Mouse (Mus musculus): ENCODE measurements at regions not wholly inside any gene's neighbourhood (a gene's known extent, or its start where the extent isn't known, plus 50 kb on each side); places are given as distances from the start of the nearest gene placed in this dataset.

DNA sequence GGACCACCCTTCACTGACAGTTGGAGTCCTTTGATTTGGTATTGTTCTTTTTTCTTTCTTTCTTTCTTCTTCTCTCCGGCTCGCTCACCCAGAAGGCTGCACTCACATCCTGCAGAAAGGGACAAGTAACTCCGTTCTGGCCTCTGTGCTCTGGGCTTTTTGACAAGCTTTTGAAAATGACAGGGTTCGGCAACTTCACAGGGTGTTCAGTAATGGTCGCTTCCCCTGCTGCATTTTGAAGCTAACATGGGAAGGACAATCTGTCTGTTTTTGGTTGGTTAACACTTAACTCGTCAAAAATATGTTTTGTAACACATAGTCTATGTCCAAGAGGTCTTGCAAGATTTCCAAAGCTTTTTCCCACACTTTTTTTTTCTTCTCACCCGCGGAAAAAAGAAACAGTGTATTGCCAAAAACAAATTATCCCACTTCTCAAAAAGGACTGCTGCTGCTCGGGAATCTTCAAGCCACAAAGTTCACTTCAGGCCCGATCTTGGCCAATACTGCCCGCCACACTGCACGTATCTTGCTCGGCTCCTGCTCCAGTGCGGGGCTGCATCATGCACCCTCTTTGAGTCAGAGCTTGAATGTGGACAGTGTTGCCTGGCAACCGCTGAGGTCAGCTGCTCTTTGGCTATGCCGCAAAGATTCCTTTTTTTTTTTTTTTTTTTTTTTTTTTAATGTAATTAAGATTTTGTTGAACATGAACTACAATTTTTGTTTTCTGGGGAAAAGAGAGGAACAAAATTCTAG is 209.4 kb upstream of the Inhba start:
- Histone ChIP-seq H3K9me3 (ENCODE audit: control insufficient read depth, low read length) (no peaks in the 10 kb centered on the region), H3K27me3 (ENCODE audit: control insufficient read depth, insufficient read depth, low read length) (no peaks in the 10 kb centered on the region), H3K4me3 (replicated peaks; ENCODE audit: low read depth, low read length) (no peak overlapping the region), H3K4me2 (ENCODE audit: low read length) (peak overlapping the region; percentile 1; the same call in 1 of the 2 replicates), H3K36me3 (ENCODE audit: control insufficient read depth, insufficient read depth, low read length) (no peaks in the 10 kb centered on the region), H3K9ac (replicated peaks; ENCODE audit: low read length) (no peak overlapping the region), H3K4me1 (ENCODE audit: control insufficient read depth, insufficient read depth, low read length) (0 out of 2 replicates have a peak, but pooled peaks cover 2% of the 10 kb centered on the region), H3K27ac (replicated peaks; ENCODE audit: low read depth, low read length) (no peak overlapping the region)
- WGBS: 33% methylated on average over 16 of the region's 16 CpGs
- ATAC-seq (ENCODE audit: low FRiP score, low TSS enrichment): peak; percentile 64; the same call in 1 of the 2 replicates
- peak; percentile 54 for DNase-seq

DNA sequence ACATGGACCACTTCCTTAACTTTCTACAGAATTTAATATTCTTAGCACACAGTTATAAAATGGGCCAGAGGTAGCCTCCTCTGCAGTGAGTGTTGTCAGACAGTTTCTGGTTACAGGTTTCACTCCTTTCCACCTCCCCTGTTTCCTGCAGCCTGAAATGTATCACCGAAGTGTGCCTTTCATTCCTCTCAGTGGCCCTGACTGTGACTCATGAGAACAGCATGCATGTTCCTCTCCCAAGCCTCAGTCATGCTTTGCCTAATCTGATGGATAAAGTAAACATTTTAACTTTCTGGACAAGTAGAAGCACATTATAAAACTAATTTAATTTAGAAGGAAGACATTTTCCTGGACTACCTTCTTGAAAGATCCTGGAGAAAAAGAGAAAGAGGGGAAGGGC is 207.7 kb upstream of the Inhba start:
- no peak overlapping the region for H3K4me3 ChIP-seq (replicated peaks; ENCODE audit: low read depth, low read length)
- no peaks in the 10 kb centered on the region for H3K9me3 ChIP-seq (ENCODE audit: control insufficient read depth, low read length)
- WGBS: 81% methylated on average over 1 of the region's 1 CpGs
- H3K27me3 ChIP-seq (ENCODE audit: control insufficient read depth, insufficient read depth, low read length): no peaks in the 10 kb centered on the region
- H3K4me1 ChIP-seq (ENCODE audit: control insufficient read depth, insufficient read depth, low read length): 0 out of 2 replicates have a peak, but pooled peaks cover 2% of the 10 kb centered on the region
- no peak overlapping the region for H3K27ac ChIP-seq (replicated peaks; ENCODE audit: low read depth, low read length)
- H3K9ac ChIP-seq (replicated peaks; ENCODE audit: low read length): no peak overlapping the region
- no peak for DNase-seq
- no peak overlapping the region for H3K4me2 ChIP-seq (ENCODE audit: low read length)
- no peak for ATAC-seq (ENCODE audit: low FRiP score, low TSS enrichment)
- no peaks in the 10 kb centered on the region for H3K36me3 ChIP-seq (ENCODE audit: control insufficient read depth, insufficient read depth, low read length)

DNA sequence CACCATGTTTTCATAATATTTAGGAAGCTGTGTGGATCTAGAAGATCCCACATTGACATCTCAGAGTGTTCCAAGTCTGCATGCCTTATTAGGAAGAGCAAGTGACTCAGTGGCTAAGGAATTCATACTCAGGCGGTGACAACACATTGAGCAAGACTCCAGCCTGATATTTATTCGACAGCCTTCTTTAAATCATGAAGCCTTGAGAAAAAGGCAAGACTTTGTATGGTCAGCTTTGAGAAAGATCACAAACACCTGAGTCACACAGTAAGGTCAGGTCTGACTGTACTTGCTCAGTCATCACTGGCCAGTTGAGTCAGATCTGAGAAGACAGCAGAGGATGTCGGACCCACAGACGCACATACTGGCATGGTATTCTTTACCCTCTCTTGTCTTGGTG is 204.7 kb upstream of the Inhba start:
- Histone ChIP-seq H3K4me2 (ENCODE audit: low read length) (no peak overlapping the region), H3K4me3 (replicated peaks; ENCODE audit: low read depth, low read length) (no peak overlapping the region), H3K27ac (replicated peaks; ENCODE audit: low read depth, low read length) (no peak overlapping the region), H3K9ac (replicated peaks; ENCODE audit: low read length) (no peak overlapping the region), H3K4me1 (ENCODE audit: control insufficient read depth, insufficient read depth, low read length) (0 out of 2 replicates have a peak, but pooled peaks cover 2% of the 10 kb centered on the region), H3K36me3 (ENCODE audit: control insufficient read depth, insufficient read depth, low read length) (no peaks in the 10 kb centered on the region), H3K9me3 (ENCODE audit: control insufficient read depth, low read length) (no peaks in the 10 kb centered on the region), H3K27me3 (ENCODE audit: control insufficient read depth, insufficient read depth, low read length) (no peaks in the 10 kb centered on the region)
- WGBS: 91% methylated on average over 4 of the region's 4 CpGs
- DNase-seq (no peak), ATAC-seq (ENCODE audit: low FRiP score, low TSS enrichment) (no peak)

DNA sequence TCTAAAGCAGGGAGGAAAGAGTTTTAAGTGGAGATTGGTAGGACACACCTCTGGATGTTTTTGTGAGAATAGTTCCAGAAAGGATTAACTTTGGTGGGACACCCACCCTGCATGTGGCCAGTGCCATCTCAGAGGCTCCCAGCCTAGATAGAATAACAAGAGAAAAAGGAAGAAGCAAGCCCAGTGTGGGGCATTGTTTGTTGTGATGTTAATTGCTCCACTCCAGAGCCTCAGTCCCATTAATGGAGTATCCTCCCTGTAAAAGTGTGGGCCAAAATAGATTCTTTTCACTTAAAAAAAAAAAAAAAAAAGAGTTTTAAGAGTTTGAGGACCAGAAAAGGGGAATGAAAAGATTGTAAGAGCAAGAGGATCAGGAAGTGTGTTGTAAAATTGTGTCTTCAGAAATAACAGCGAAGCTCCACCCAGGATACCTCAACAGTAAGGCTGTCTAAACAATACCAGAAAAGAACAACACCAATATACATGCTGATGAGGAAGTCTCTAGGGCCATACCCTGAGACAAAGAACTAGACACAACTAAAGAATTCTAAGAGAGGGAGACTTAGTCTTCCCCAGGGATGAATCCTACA is 189.3 kb upstream of the Inhba start:
- DNase-seq: no peak
- Histone ChIP-seq H3K27ac (replicated peaks; ENCODE audit: low read depth, low read length) (no peak overlapping the region), H3K9me3 (ENCODE audit: control insufficient read depth, low read length) (no peaks in the 10 kb centered on the region), H3K4me1 (ENCODE audit: control insufficient read depth, insufficient read depth, low read length) (no peaks in the 10 kb centered on the region), H3K4me3 (replicated peaks; ENCODE audit: low read depth, low read length) (no peak overlapping the region), H3K27me3 (ENCODE audit: control insufficient read depth, insufficient read depth, low read length) (no peaks in the 10 kb centered on the region), H3K36me3 (ENCODE audit: control insufficient read depth, insufficient read depth, low read length) (no peaks in the 10 kb centered on the region), H3K9ac (replicated peaks; ENCODE audit: low read length) (no peak overlapping the region), H3K4me2 (ENCODE audit: low read length) (no peak overlapping the region)
- WGBS: 48% methylated on average over 1 of the region's 1 CpGs
- ATAC-seq (ENCODE audit: low FRiP score, low TSS enrichment): no peak

DNA sequence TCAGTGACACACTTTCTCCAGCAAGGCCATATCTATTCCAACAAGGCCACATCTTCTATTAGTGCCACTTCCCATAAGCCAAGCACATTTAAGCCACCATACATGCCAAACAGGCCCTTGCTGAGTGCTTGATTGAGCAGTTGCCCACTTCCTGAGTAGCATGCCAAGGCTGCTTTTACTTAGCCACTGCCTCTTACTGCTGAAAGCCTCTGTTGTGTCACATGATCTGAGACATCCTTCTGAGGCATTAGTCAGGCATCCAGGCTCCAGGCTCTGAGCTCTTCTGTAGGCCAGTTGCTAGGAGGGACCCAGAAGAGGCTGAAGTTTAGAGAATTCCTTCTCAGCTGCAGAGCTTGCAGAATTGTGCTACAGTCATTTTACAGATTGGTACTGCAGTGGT is 165.8 kb upstream of the Inhba start:
- Histone ChIP-seq H3K9me3 (ENCODE audit: control insufficient read depth, low read length) (no peaks in the 10 kb centered on the region), H3K4me2 (ENCODE audit: low read length) (no peak overlapping the region), H3K27me3 (ENCODE audit: control insufficient read depth, insufficient read depth, low read length) (no peaks in the 10 kb centered on the region), H3K9ac (replicated peaks; ENCODE audit: low read length) (no peak overlapping the region), H3K4me3 (replicated peaks; ENCODE audit: low read depth, low read length) (no peak overlapping the region), H3K36me3 (ENCODE audit: control insufficient read depth, insufficient read depth, low read length) (no peaks in the 10 kb centered on the region), H3K4me1 (ENCODE audit: control insufficient read depth, insufficient read depth, low read length) (no peaks in the 10 kb centered on the region), H3K27ac (replicated peaks; ENCODE audit: low read depth, low read length) (no peak overlapping the region)
- DNase-seq (no peak), ATAC-seq (ENCODE audit: low FRiP score, low TSS enrichment) (0 out of 2 replicates have a peak, but pooled peaks have one; percentile 22)

DNA sequence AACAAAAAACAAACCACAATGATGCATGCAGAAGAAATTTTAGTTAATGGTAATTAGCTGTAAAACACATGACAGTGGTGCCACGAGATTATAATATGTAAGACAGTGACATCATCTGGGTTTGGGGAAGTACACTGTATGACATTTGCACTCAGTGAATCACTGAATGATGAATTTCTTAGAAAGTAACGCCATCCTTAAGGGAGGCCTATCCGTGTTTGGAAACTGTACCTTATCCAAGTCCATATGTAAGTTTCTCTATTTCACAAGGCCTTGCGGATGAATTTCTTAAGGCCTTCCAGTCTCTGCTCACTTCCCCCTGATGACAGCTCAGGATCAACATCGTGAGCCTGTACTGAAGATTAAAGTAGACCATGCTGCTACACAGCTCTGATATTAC is 163.6 kb upstream of the Inhba start:
- H3K27me3 ChIP-seq (ENCODE audit: control insufficient read depth, insufficient read depth, low read length): no peaks in the 10 kb centered on the region
- no peak overlapping the region for H3K4me2 ChIP-seq (ENCODE audit: low read length)
- H3K9ac ChIP-seq (replicated peaks; ENCODE audit: low read length): no peak overlapping the region
- H3K4me3 ChIP-seq (replicated peaks; ENCODE audit: low read depth, low read length): no peak overlapping the region
- no peak for ATAC-seq (ENCODE audit: low FRiP score, low TSS enrichment)
- no peaks in the 10 kb centered on the region for H3K4me1 ChIP-seq (ENCODE audit: control insufficient read depth, insufficient read depth, low read length)
- no peak for DNase-seq
- H3K9me3 ChIP-seq (ENCODE audit: control insufficient read depth, low read length): no peaks in the 10 kb centered on the region
- WGBS: 93% methylated on average over 5 of the region's 5 CpGs
- H3K27ac ChIP-seq (replicated peaks; ENCODE audit: low read depth, low read length): no peak overlapping the region
- no peaks in the 10 kb centered on the region for H3K36me3 ChIP-seq (ENCODE audit: control insufficient read depth, insufficient read depth, low read length)

DNA sequence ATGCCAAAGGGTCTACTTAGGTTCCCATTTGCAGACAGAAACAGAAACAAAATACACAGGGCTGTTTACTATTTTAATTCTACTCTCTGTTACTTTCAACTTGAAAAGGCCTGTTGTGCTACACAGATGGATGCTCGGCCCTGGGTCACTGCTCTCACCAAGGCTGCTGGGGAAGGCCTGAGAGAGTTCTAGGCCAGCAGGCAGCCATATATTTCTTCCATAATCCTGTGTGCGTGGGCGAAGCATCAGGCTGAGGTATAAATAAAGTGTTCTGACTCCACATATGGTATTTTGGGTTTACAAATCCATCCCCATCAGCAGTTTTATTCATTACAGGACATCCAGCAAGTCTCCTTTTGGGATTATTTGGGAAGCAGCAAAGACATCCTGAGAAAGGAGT is 162.5 kb upstream of the Inhba start:
- WGBS: 76% methylated on average over 3 of the region's 3 CpGs
- ATAC-seq (ENCODE audit: low FRiP score, low TSS enrichment) (no peak), DNase-seq (no peak)
- H3K4me1 ChIP-seq (ENCODE audit: control insufficient read depth, insufficient read depth, low read length): no peaks in the 10 kb centered on the region
- no peaks in the 10 kb centered on the region for H3K9me3 ChIP-seq (ENCODE audit: control insufficient read depth, low read length)
- H3K9ac ChIP-seq (replicated peaks; ENCODE audit: low read length): no peak overlapping the region
- no peak overlapping the region for H3K27ac ChIP-seq (replicated peaks; ENCODE audit: low read depth, low read length)
- no peak overlapping the region for H3K4me3 ChIP-seq (replicated peaks; ENCODE audit: low read depth, low read length)
- no peaks in the 10 kb centered on the region for H3K27me3 ChIP-seq (ENCODE audit: control insufficient read depth, insufficient read depth, low read length)
- no peak overlapping the region for H3K4me2 ChIP-seq (ENCODE audit: low read length)
- H3K36me3 ChIP-seq (ENCODE audit: control insufficient read depth, insufficient read depth, low read length): no peaks in the 10 kb centered on the region

DNA sequence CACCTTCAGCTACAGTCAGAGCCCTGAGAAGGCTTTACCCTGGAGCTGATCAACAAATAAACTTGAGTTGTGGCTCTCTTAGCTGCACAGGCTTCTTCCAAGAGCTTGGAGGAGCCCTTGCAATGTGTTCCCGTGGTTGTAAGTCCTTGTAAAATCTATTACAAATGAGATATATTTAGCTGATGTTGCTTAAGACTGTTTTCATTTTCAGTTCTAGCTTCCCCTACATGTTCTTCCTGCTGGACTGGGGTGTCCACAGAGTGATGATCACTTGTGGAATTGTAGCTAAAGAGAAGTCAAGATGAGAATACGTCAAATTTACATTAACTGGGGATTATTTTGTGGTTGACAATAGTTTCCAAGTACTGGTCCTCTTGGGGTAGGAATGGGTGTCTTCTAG is 161.3 kb upstream of the Inhba start:
- 91% methylated on average over 2 of the region's 2 CpGs for whole genome bisulfite sequencing
- H3K27ac ChIP-seq (replicated peaks; ENCODE audit: low read depth, low read length): no peak overlapping the region
- H3K4me3 ChIP-seq (replicated peaks; ENCODE audit: low read depth, low read length): no peak overlapping the region
- no peaks in the 10 kb centered on the region for H3K27me3 ChIP-seq (ENCODE audit: control insufficient read depth, insufficient read depth, low read length)
- no peaks in the 10 kb centered on the region for H3K36me3 ChIP-seq (ENCODE audit: control insufficient read depth, insufficient read depth, low read length)
- H3K9ac ChIP-seq (replicated peaks; ENCODE audit: low read length): no peak overlapping the region
- no peaks in the 10 kb centered on the region for H3K9me3 ChIP-seq (ENCODE audit: control insufficient read depth, low read length)
- no peak overlapping the region for H3K4me2 ChIP-seq (ENCODE audit: low read length)
- H3K4me1 ChIP-seq (ENCODE audit: control insufficient read depth, insufficient read depth, low read length): no peaks in the 10 kb centered on the region
- DNase-seq: no peak
- ATAC-seq (ENCODE audit: low FRiP score, low TSS enrichment): no peak

DNA sequence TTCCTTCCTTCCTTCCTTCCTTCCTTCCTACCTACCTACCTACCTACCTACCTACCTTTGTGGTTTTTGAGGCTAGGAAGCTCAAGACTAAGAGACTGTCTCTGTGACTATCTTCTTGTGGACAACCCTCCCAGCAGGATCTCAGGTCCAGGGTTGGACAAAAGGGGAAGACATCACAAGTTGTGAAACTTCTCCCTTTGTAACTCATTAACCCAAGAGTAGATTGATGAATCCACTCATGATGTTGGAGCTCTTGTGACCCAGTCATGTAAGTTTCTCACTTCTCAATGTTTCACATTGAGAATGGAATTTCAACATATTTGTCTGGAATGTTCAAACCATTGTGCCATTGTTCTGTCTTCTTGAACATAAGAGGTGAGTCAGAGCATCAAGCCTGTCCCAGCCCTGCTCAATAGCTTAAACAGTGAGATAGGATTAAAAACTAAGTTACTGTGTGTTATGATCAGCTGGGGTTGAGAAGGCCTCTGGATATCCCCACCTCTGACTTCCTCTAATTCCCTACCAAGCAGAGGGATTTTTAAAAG is 158.6 kb upstream of the Inhba start:
- Histone ChIP-seq H3K36me3 (ENCODE audit: control insufficient read depth, insufficient read depth, low read length) (no peaks in the 10 kb centered on the region), H3K9me3 (ENCODE audit: control insufficient read depth, low read length) (no peaks in the 10 kb centered on the region), H3K4me1 (ENCODE audit: control insufficient read depth, insufficient read depth, low read length) (no peaks in the 10 kb centered on the region), H3K27me3 (ENCODE audit: control insufficient read depth, insufficient read depth, low read length) (no peaks in the 10 kb centered on the region), H3K9ac (replicated peaks; ENCODE audit: low read length) (no peak overlapping the region), H3K4me3 (replicated peaks; ENCODE audit: low read depth, low read length) (no peak overlapping the region), H3K27ac (replicated peaks; ENCODE audit: low read depth, low read length) (no peak overlapping the region), H3K4me2 (ENCODE audit: low read length) (no peak overlapping the region)
- ATAC-seq (ENCODE audit: low FRiP score, low TSS enrichment) (no peak), DNase-seq (no peak)
